Mouse (Mus musculus) brain, embryonic 18.5 days (tissue): ENCODE measurements around the gene Cyp2c23.

Experiments
- DNase-seq: peaks from one replicate; pipeline ENCODE4 v3.0.0-alpha.2; 2012; ENCODE audit warnings: low read depth, low spot score

Cyp2c23 gene

GRCm38 (mm10) chr19:44028972-44029371, at the start of gene Cyp2c23:
Gene Cyp2c23 (minus strand): TSS chr19:44029208.
- no peak for DNase-seq

GRCm38 (mm10) chr19:44077024-44077423, 48.0 kb upstream of the Cyp2c23 start:
- DNase-seq: no peak

GRCm38 (mm10) chr19:44076457-44076856, 47.4 kb upstream of the Cyp2c23 start:
- no peak for DNase-seq

- DNase-seq: no peak
These were observed 46.0 kb upstream of the Cyp2c23 start for GRCm38 (mm10) chr19:44074986-44075385.

- no peak for DNase-seq
These were observed 42.2 kb upstream of the Cyp2c23 start for GRCm38 (mm10) chr19:44071166-44071565.

GRCm38 (mm10) chr19:44069914-44070232, 40.9 kb upstream of the Cyp2c23 start:
- DNase-seq: no peak

- DNase-seq: peak; percentile 66
These were observed 40.3 kb upstream of the Cyp2c23 start, which contains the start of gene Erlin1 for GRCm38 (mm10) chr19:44069121-44069913. Gene Erlin1 (minus strand): TSS chr19:44069785.

GRCm38 (mm10) chr19:44068232-44068631, 39.2 kb upstream of the Cyp2c23 start:
- no peak for DNase-seq

GRCm38 (mm10) chr19:44067323-44068049, 38.5 kb upstream of the Cyp2c23 start:
- DNase-seq: no peak

- DNase-seq: no peak
These were observed 35.7 kb upstream of the Cyp2c23 start for GRCm38 (mm10) chr19:44064734-44065133.

- no peak for DNase-seq
These were observed 34.8 kb upstream of the Cyp2c23 start for GRCm38 (mm10) chr19:44063773-44064172.

GRCm38 (mm10) chr19:44060226-44060625, 31.2 kb upstream of the Cyp2c23 start:
- DNase-seq: no peak

- DNase-seq: no peak
These were observed 26.3 kb upstream of the Cyp2c23 start for GRCm38 (mm10) chr19:44055173-44055826.

GRCm38 (mm10) chr19:44050388-44050787, 21.4 kb upstream of the Cyp2c23 start:
- no peak for DNase-seq

- no peak for DNase-seq
These were observed 20.3 kb upstream of the Cyp2c23 start for GRCm38 (mm10) chr19:44049282-44049681.

- no peak for DNase-seq
These were observed 16.8 kb upstream of the Cyp2c23 start for GRCm38 (mm10) chr19:44045847-44046246.

- DNase-seq: no peak
These were observed 13.1 kb upstream of the Cyp2c23 start for GRCm38 (mm10) chr19:44042121-44042520.

GRCm38 (mm10) chr19:44033396-44033795, 4.4 kb upstream of the Cyp2c23 start:
- no peak for DNase-seq

GRCm38 (mm10) chr19:44032046-44032744, 3.2 kb upstream of the Cyp2c23 start:
- no peak for DNase-seq

GRCm38 (mm10) chr19:44030024-44030423, 1.0 kb upstream of the Cyp2c23 start:
- DNase-seq: no peak

- DNase-seq: no peak
These were observed 2.0 kb downstream of the Cyp2c23 start for GRCm38 (mm10) chr19:44026956-44027530.
